Mouse (Mus musculus): ENCODE data around the gene Crybb2. TPM values are rescaled to one million over a fixed set of nuclear protein-coding genes. Genes with fewer than 3 reads are reported as not detected.

Crybb2 gene
- polyA plus RNA-seq, 1 experiment from 2014 or later, result not detected

- H3K9ac ChIP-seq, result no peak overlapping the region
- H3K27me3 ChIP-seq (ENCODE audit: control insufficient read depth, insufficient read depth, low read length), result no peaks in the 10 kb centered on the region
- 69% methylated on average over 2 of the region's 2 CpGs for WGBS
- ATAC-seq (ENCODE audit: low FRiP score), result no peak
- no peak overlapping the region for H3K4me3 ChIP-seq (replicated peaks; ENCODE audit: low read length)
- H3K4me1 ChIP-seq (replicated peaks; ENCODE audit: control insufficient read depth, insufficient read depth, low read length), result peaks cover 12% of the 10 kb centered on the region; the same call in 1 of the 2 replicates
- H3K4me2 ChIP-seq (replicated peaks), result no peak overlapping the region
- no peaks in the 10 kb centered on the region for H3K9me3 ChIP-seq (ENCODE audit: control insufficient read depth, low read length)
- no peaks in the 10 kb centered on the region for H3K36me3 ChIP-seq (replicated peaks; ENCODE audit: control insufficient read depth, insufficient read depth)
- H3K27ac ChIP-seq, result peak overlapping the region; percentile 52
- DNase-seq (ENCODE audit: low spot score), result no peak
Measured at GRCm38 (mm10) chr5:113085931-113086330, 16.0 kb upstream of the Crybb2 start.

- Histone ChIP-seq H3K27ac (no peak overlapping the region), H3K9me3 (ENCODE audit: control insufficient read depth, low read length) (no peaks in the 10 kb centered on the region), H3K9ac (no peak overlapping the region), H3K4me3 (replicated peaks; ENCODE audit: low read length) (no peak overlapping the region), H3K4me2 (replicated peaks) (no peak overlapping the region), H3K36me3 (replicated peaks; ENCODE audit: control insufficient read depth, insufficient read depth) (no peaks in the 10 kb centered on the region), H3K27me3 (ENCODE audit: control insufficient read depth, insufficient read depth, low read length) (no peaks in the 10 kb centered on the region), H3K4me1 (replicated peaks; ENCODE audit: control insufficient read depth, insufficient read depth, low read length) (peaks cover 12% of the 10 kb centered on the region; the same call in 1 of the 2 replicates)
- WGBS, result 87% methylated on average over 2 of the region's 2 CpGs
- DNase-seq (ENCODE audit: low spot score) (no peak), ATAC-seq (ENCODE audit: low FRiP score) (no peak)
Measured at GRCm38 (mm10) chr5:113084309-113084708, 14.4 kb upstream of the Crybb2 start.

- Histone ChIP-seq H3K4me2 (replicated peaks) (no peak overlapping the region), H3K4me1 (replicated peaks; ENCODE audit: control insufficient read depth, insufficient read depth, low read length) (peaks cover 12% of the 10 kb centered on the region; the same call in 1 of the 2 replicates), H3K27ac (no peak overlapping the region), H3K9me3 (ENCODE audit: control insufficient read depth, low read length) (no peaks in the 10 kb centered on the region), H3K27me3 (ENCODE audit: control insufficient read depth, insufficient read depth, low read length) (no peaks in the 10 kb centered on the region), H3K9ac (no peak overlapping the region), H3K36me3 (replicated peaks; ENCODE audit: control insufficient read depth, insufficient read depth) (no peaks in the 10 kb centered on the region), H3K4me3 (replicated peaks; ENCODE audit: low read length) (no peak overlapping the region)
- ATAC-seq (ENCODE audit: low FRiP score), result 0 out of 2 replicates have a peak, but pooled peaks have one; percentile 12
- WGBS, result 72% methylated on average over 19 of the region's 19 CpGs
- no peak for DNase-seq (ENCODE audit: low spot score)
Measured at GRCm38 (mm10) chr5:113082356-113083168, 12.6 kb upstream of the Crybb2 start.

- Histone ChIP-seq H3K27me3 (ENCODE audit: control insufficient read depth, insufficient read depth, low read length) (no peaks in the 10 kb centered on the region), H3K27ac (no peak within 1 kb of the TSS), H3K36me3 (replicated peaks; ENCODE audit: control insufficient read depth, insufficient read depth) (no peaks in the 10 kb centered on the region), H3K9me3 (ENCODE audit: control insufficient read depth, low read length) (no peaks in the 10 kb centered on the region), H3K4me1 (replicated peaks; ENCODE audit: control insufficient read depth, insufficient read depth, low read length) (peaks cover 8% of the 10 kb centered on the region; the same call in 1 of the 2 replicates), H3K9ac (no peak within 1 kb of the TSS), H3K4me3 (replicated peaks; ENCODE audit: low read length) (no peak within 1 kb of the TSS), H3K4me2 (replicated peaks) (no peak within 1 kb of the TSS)
- WGBS, result 82% methylated on average over 8 of the region's 8 CpGs
- DNase-seq (ENCODE audit: low spot score) (no peak), ATAC-seq (ENCODE audit: low FRiP score) (no peak; the same call in 1 of the 2 replicates)
Measured at GRCm38 (mm10) chr5:113081439-113081838, 11.5 kb upstream of the Crybb2 start, which contains the start of gene Crybb3. TSS of gene Crybb3 (minus strand) at chr5:113081584.

- DNase-seq (ENCODE audit: low spot score) (no peak), ATAC-seq (ENCODE audit: low FRiP score) (no peak)
- H3K36me3 ChIP-seq (replicated peaks; ENCODE audit: control insufficient read depth, insufficient read depth), result no peaks in the 10 kb centered on the region
- 95% methylated on average over 9 of the region's 9 CpGs for WGBS
- H3K27me3 ChIP-seq (ENCODE audit: control insufficient read depth, insufficient read depth, low read length), result no peaks in the 10 kb centered on the region
- H3K4me3 ChIP-seq (replicated peaks; ENCODE audit: low read length), result no peak overlapping the region
- H3K27ac ChIP-seq, result no peak overlapping the region
- peaks cover 4% of the 10 kb centered on the region; the same call in 1 of the 2 replicates for H3K4me1 ChIP-seq (replicated peaks; ENCODE audit: control insufficient read depth, insufficient read depth, low read length)
- H3K4me2 ChIP-seq (replicated peaks), result no peak overlapping the region
- H3K9ac ChIP-seq, result no peak overlapping the region
- no peaks in the 10 kb centered on the region for H3K9me3 ChIP-seq (ENCODE audit: control insufficient read depth, low read length)
Measured at GRCm38 (mm10) chr5:113081020-113081419, 11.1 kb upstream of the Crybb2 start.

- 22% methylated on average over 21 of the region's 21 CpGs for WGBS
- Histone ChIP-seq H3K36me3 (replicated peaks; ENCODE audit: control insufficient read depth, insufficient read depth) (no peaks in the 10 kb centered on the region), H3K4me2 (replicated peaks) (no peak overlapping the region), H3K27ac (no peak overlapping the region), H3K4me3 (replicated peaks; ENCODE audit: low read length) (no peak overlapping the region), H3K4me1 (replicated peaks; ENCODE audit: control insufficient read depth, insufficient read depth, low read length) (peaks cover under 1% of the 10 kb centered on the region; the same call in 1 of the 2 replicates), H3K9me3 (ENCODE audit: control insufficient read depth, low read length) (no peaks in the 10 kb centered on the region), H3K9ac (no peak overlapping the region), H3K27me3 (ENCODE audit: control insufficient read depth, insufficient read depth, low read length) (no peaks in the 10 kb centered on the region)
- ATAC-seq (ENCODE audit: low FRiP score), result no peak
- peak; percentile 53 for DNase-seq (ENCODE audit: low spot score)
Measured at GRCm38 (mm10) chr5:113079783-113080182, 9.9 kb upstream of the Crybb2 start.

- Histone ChIP-seq H3K9ac (no peak overlapping the region), H3K27me3 (ENCODE audit: control insufficient read depth, insufficient read depth, low read length) (no peaks in the 10 kb centered on the region), H3K9me3 (ENCODE audit: control insufficient read depth, low read length) (no peaks in the 10 kb centered on the region), H3K4me1 (replicated peaks; ENCODE audit: control insufficient read depth, insufficient read depth, low read length) (peaks cover 3% of the 10 kb centered on the region; the same call in 1 of the 2 replicates), H3K27ac (no peak overlapping the region), H3K4me3 (replicated peaks; ENCODE audit: low read length) (no peak overlapping the region), H3K4me2 (replicated peaks) (no peak overlapping the region), H3K36me3 (replicated peaks; ENCODE audit: control insufficient read depth, insufficient read depth) (no peaks in the 10 kb centered on the region)
- WGBS, result 64% methylated on average over 5 of the region's 5 CpGs
- no peak for DNase-seq (ENCODE audit: low spot score)
- ATAC-seq (ENCODE audit: low FRiP score), result no peak
Measured at GRCm38 (mm10) chr5:113078686-113079085, 8.8 kb upstream of the Crybb2 start.

- Histone ChIP-seq H3K36me3 (replicated peaks; ENCODE audit: control insufficient read depth, insufficient read depth) (no peaks in the 10 kb centered on the region), H3K4me1 (replicated peaks; ENCODE audit: control insufficient read depth, insufficient read depth, low read length) (0 out of 2 replicates have a peak, but pooled peaks cover 7% of the 10 kb centered on the region), H3K9ac (no peak overlapping the region), H3K4me2 (replicated peaks) (no peak overlapping the region), H3K4me3 (replicated peaks; ENCODE audit: low read length) (no peak overlapping the region), H3K27me3 (ENCODE audit: control insufficient read depth, insufficient read depth, low read length) (no peaks in the 10 kb centered on the region), H3K9me3 (ENCODE audit: control insufficient read depth, low read length) (no peaks in the 10 kb centered on the region), H3K27ac (no peak overlapping the region)
- DNase-seq (ENCODE audit: low spot score) (peak; percentile 89), ATAC-seq (ENCODE audit: low FRiP score) (peak; percentile 51)
- 3% methylated on average over 16 of the region's 16 CpGs for WGBS
Measured at GRCm38 (mm10) chr5:113054308-113054707, 15.6 kb downstream of the Crybb2 start.

GRCm38 (mm10) chr5:113050581-113051185 is 19.2 kb downstream of the Crybb2 start:
- no peak overlapping the region for H3K27ac ChIP-seq
- no peaks in the 10 kb centered on the region for H3K36me3 ChIP-seq (replicated peaks; ENCODE audit: control insufficient read depth, insufficient read depth)
- H3K4me2 ChIP-seq (replicated peaks), result no peak overlapping the region
- H3K4me3 ChIP-seq (replicated peaks; ENCODE audit: low read length), result no peak overlapping the region
- no peaks in the 10 kb centered on the region for H3K9me3 ChIP-seq (ENCODE audit: control insufficient read depth, low read length)
- DNase-seq (ENCODE audit: low spot score), result no peak
- 0 out of 2 replicates have a peak, but pooled peaks cover 7% of the 10 kb centered on the region for H3K4me1 ChIP-seq (replicated peaks; ENCODE audit: control insufficient read depth, insufficient read depth, low read length)
- no peak for ATAC-seq (ENCODE audit: low FRiP score)
- no peak overlapping the region for H3K9ac ChIP-seq
- 66% methylated on average over 7 of the region's 7 CpGs for WGBS
- H3K27me3 ChIP-seq (ENCODE audit: control insufficient read depth, insufficient read depth, low read length), result no peaks in the 10 kb centered on the region

Measured in hindbrain, embryonic 14.5 days (tissue).